Comparison of ENCODE assay signal across 20 mouse cellular contexts in the genomic region with DNA sequence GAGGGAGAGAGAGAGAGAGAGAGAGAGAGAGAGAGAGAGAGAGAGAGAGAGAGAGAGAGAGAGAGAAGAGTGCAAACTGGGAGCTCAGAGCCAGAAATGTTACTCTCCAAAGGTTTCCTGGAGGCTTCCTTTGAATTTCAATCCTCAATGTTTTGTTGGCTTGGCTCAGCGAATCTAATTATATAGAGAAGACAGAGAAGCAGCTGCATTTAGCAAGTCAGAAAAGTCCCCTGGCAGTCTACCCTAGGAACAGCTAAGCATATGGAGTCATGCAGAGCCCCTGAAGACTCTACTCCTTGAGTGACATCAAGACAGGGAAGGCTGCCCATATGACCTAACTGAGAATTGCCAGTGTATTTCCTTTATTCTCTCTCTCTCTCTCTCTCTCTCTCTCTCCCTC.
A peak's percentile ranks its signal among the peaks of the same experiment; 100 is the strongest.
DNase-seq lines count a peak whose midpoint lies in the region; ATAC-seq lines count a peak whose summit lies in the region.
"Had no signal": no experiment of that assay in that cellular context is flagged by ENCODE, and none has a peak within 500 bp of the region (broad histone marks: within the 10 kb centered on the region; RNA-seq: fewer than 3 reads in every experiment).

No protein-coding gene starts in this region.

- no peak overlapping the region for H3K27ac ChIP-seq in hindbrain, embryonic 14.5 days
- no peak overlapping the region for H3K27ac ChIP-seq in hindbrain, embryonic 12.5 days
- H3K27ac ChIP-seq: neural tube, embryonic 12.5 days; stomach, postnatal 0 days had no signal

- 57% methylated on average over 1 of the region's 1 CpGs for WGBS in hindbrain, embryonic 14.5 days
- WGBS in hindbrain, embryonic 12.5 days = 68% methylated on average over 1 of the region's 1 CpGs

- peak; percentile 28 for DNase-seq in hindbrain, embryonic 14.5 days (ENCODE audit: low spot score)
- DNase-seq in brain, embryonic 18.5 days (ENCODE audit: low read depth, low spot score) = peak; percentile 54
- peak; percentile 17 to 65 for DNase-seq in frontal cortex, postnatal 36 days (ENCODE audit: low spot score in 2 of 2)
- peak; percentile 52 for DNase-seq in right cerebral cortex, adult 18-20 months
- DNase-seq in embryo, embryonic 11 days = no peak
- no peak for DNase-seq in kidney, adult 9 months
- no peak for DNase-seq in lung, postnatal 10 days
- DNase-seq: adrenal gland, adult 2 months; cerebellum, postnatal 10 days; gastrocnemius, postnatal 36 days; kidney, adult 11 months; kidney, postnatal 25 days; layer of hippocampus, postnatal 36 days; lung, embryonic 14.5 days; thymus, postnatal 4 days had no signal

- H3K27me3 ChIP-seq in hindbrain, embryonic 14.5 days (ENCODE audit: control insufficient read depth, insufficient read depth, low read length) = no peaks in the 10 kb centered on the region
- no peaks in the 10 kb centered on the region for H3K27me3 ChIP-seq in hindbrain, embryonic 12.5 days
- H3K27me3 ChIP-seq: neural tube, embryonic 12.5 days had no signal

- H3K4me2 ChIP-seq in hindbrain, embryonic 14.5 days (replicated peaks) = no peak overlapping the region
- H3K4me2 ChIP-seq in hindbrain, embryonic 12.5 days (replicated peaks) = no peak overlapping the region
- H3K4me2 ChIP-seq: liver, embryonic 11.5 days; lung, embryonic 14.5 days; neural tube, embryonic 12.5 days had no signal

- ATAC-seq in hindbrain, embryonic 14.5 days (ENCODE audit: low FRiP score) = no peak
- ATAC-seq in hindbrain, embryonic 12.5 days (ENCODE audit: low FRiP score) = no peak

- no peaks in the 10 kb centered on the region for H3K9me3 ChIP-seq in hindbrain, embryonic 14.5 days (ENCODE audit: control insufficient read depth, low read length)
- no peaks in the 10 kb centered on the region for H3K9me3 ChIP-seq in hindbrain, embryonic 12.5 days (replicated peaks)
- H3K9me3 ChIP-seq: G1E; neural tube, embryonic 12.5 days had no signal

- H3K36me3 ChIP-seq in hindbrain, embryonic 14.5 days (replicated peaks; ENCODE audit: control insufficient read depth, insufficient read depth) = no peaks in the 10 kb centered on the region
- no peaks in the 10 kb centered on the region for H3K36me3 ChIP-seq in hindbrain, embryonic 12.5 days
- H3K36me3 ChIP-seq: G1E; neural tube, embryonic 12.5 days had no signal

- no peak overlapping the region for H3K9ac ChIP-seq in hindbrain, embryonic 14.5 days
- H3K9ac ChIP-seq in hindbrain, embryonic 12.5 days = no peak overlapping the region
- H3K9ac ChIP-seq: lung, embryonic 14.5 days; neural tube, embryonic 12.5 days had no signal

- no peaks in the 10 kb centered on the region for H3K4me1 ChIP-seq in hindbrain, embryonic 14.5 days (replicated peaks; ENCODE audit: control insufficient read depth, insufficient read depth, low read length)
- H3K4me1 ChIP-seq in hindbrain, embryonic 12.5 days = no peaks in the 10 kb centered on the region
- H3K4me1 ChIP-seq: neural tube, embryonic 12.5 days had no signal

- no peak overlapping the region for H3K4me3 ChIP-seq in hindbrain, embryonic 14.5 days (replicated peaks; ENCODE audit: low read length)
- no peak overlapping the region for H3K4me3 ChIP-seq in hindbrain, embryonic 12.5 days
- H3K4me3 ChIP-seq: neural tube, embryonic 12.5 days had no signal

Comparison
In these comparisons a context has a peak if more than half of its experiments do, and no peak if none do; other contexts are left out.
1. DNase-seq: peak in hindbrain, embryonic 14.5 days (single experiment), brain, embryonic 18.5 days (single experiment), frontal cortex, postnatal 36 days (2 of 2) and right cerebral cortex, adult 18-20 months (single experiment); none in embryo, embryonic 11 days (single experiment), kidney, adult 9 months (single experiment) and lung, postnatal 10 days (single experiment).